Mouse (Mus musculus): Measurements from ENCODE around the gene Ptov1.
A peak's percentile ranks its signal among the peaks of the same experiment; 100 is the strongest.

DNA sequence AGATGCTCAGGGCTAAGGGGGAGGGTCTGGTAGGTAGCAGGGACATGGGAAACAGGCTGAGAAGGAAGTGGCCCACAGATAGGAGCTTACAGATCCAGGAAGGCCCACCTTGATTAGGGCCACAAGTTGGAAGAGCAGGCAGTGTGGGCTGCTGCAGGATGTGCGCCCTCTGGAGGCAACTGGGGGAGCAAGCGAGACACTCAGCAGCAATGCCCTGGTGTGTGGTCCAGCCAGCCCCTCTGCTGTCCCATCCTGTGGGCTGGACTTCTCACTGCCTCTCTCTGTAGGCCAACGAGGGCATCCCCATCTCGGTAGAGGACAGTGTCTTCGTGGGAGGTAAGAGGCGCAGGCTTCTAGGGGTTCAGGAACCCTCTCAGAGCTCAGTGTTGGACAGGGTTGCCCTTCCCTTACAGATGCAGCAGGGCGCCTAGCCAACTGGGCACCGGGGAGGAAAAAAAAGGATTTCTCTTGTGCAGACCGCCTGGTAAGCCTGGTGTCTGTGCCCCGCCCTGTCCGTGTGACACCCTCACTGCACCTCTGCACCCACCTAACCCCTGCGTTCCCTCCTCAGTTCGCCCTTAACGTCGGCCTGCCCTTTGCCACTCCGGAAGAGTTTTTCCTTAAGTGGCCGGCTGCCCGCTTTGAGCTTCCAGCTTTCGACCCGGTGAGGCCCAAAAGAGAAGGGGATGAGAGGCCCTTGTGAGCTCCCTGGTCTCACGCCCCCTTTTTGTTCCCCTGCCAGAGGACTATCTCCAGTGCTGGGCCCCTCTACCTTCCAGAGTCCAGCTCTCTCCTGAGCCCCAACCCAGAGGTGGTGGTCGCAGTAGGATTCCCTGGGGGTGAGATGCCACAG is 8.8 kb downstream of the Ptov1 start:
- TF ChIP-seq POLR2A (IDR thresholded peaks at IDR 0.05; ENCODE audit: insufficient read depth, low read depth, low read length), result no peak
- TF ChIP-seq CTCF (IDR thresholded peaks at IDR 0.05), result peak; percentile 95
- TF ChIP-seq EP300 (IDR thresholded peaks at IDR 0.05; ENCODE audit: insufficient read depth, low read depth, low read length), result no peak

Data from heart, adult 2 months (tissue).